In genomic region chr10:21158111-21158917, GRCm38 (mm10) we compare ENCODE assay signal across 8 mouse cellular contexts. TPM values are rescaled to one million over a fixed set of nuclear protein-coding genes. Genes with fewer than 3 reads are reported as not detected.
DNase-seq lines count a peak whose midpoint lies in the region; ATAC-seq lines count a peak whose summit lies in the region.

No protein-coding gene starts in this region.

- 3% methylated on average over 19 of the region's 19 CpGs for WGBS in embryonic facial prominence, embryonic 10.5 days
- WGBS in limb, embryonic 12.5 days, result 4% methylated on average over 19 of the region's 19 CpGs
- WGBS in midbrain, embryonic 14.5 days, result 4% methylated on average over 19 of the region's 19 CpGs
- WGBS in stomach, embryonic 15.5 days, result 6% methylated on average over 19 of the region's 19 CpGs

- H3K4me1 ChIP-seq in embryonic facial prominence, embryonic 10.5 days, result peaks cover 35% of the 10 kb centered on the region
- peaks cover 21% of the 10 kb centered on the region for H3K4me1 ChIP-seq in limb, embryonic 12.5 days (replicated peaks)
- peaks cover 15% of the 10 kb centered on the region for H3K4me1 ChIP-seq in midbrain, embryonic 14.5 days (ENCODE audit: control insufficient read depth, insufficient read depth, low read length)
- peaks cover 19% of the 10 kb centered on the region; the same call in 1 of the 2 replicates for H3K4me1 ChIP-seq in stomach, embryonic 15.5 days

- peak overlapping the region; percentile 82 for H3K4me3 ChIP-seq in embryonic facial prominence, embryonic 10.5 days
- H3K4me3 ChIP-seq in limb, embryonic 12.5 days (replicated peaks), result peak overlapping the region; percentile 71
- peak overlapping the region; percentile 67 for H3K4me3 ChIP-seq in midbrain, embryonic 14.5 days (replicated peaks; ENCODE audit: low read depth, low read length)
- H3K4me3 ChIP-seq in stomach, embryonic 15.5 days (replicated peaks), result peak overlapping the region; percentile 61

- H3K27me3 ChIP-seq in embryonic facial prominence, embryonic 10.5 days (replicated peaks; ENCODE audit: low read depth, poor library complexity, severe bottlenecking), result peaks cover 51% of the 10 kb centered on the region
- peaks cover 25% of the 10 kb centered on the region for H3K27me3 ChIP-seq in limb, embryonic 12.5 days
- peaks cover 30% of the 10 kb centered on the region for H3K27me3 ChIP-seq in midbrain, embryonic 14.5 days (ENCODE audit: control insufficient read depth, insufficient read depth, low read length)
- H3K27me3 ChIP-seq in stomach, embryonic 15.5 days (replicated peaks), result no peaks in the 10 kb centered on the region

- peak; percentile 34 for DNase-seq in kidney, adult 18-20 months
- DNase-seq in kidney, adult 11 months, result no peak
- DNase-seq in adrenal gland, adult 2 months, result peak; percentile 43
- DNase-seq in embryonic facial prominence, embryonic 10.5 days (ENCODE audit: low spot score), result peak; percentile 72
- DNase-seq in heart, postnatal 36 days, result peak; percentile 13 to 32
- peak; percentile 70 for DNase-seq in midbrain, embryonic 14.5 days

- H3K9ac ChIP-seq in limb, embryonic 12.5 days (replicated peaks), result peak overlapping the region; percentile 85
- no peak overlapping the region; the same call in 1 of the 2 replicates for H3K9ac ChIP-seq in midbrain, embryonic 14.5 days (replicated peaks; ENCODE audit: low read length)
- no peak overlapping the region for H3K9ac ChIP-seq in stomach, embryonic 15.5 days

- intact Hi-C loops in heart, postnatal 36 days (cut with DNase I), result loop anchor here (2.0 kb wide), 1 partner anchor 30 kb away; no protein-coding TSS in a partner anchor

- ATAC-seq in limb, embryonic 12.5 days (ENCODE audit: insufficient number of reproducible peaks, insufficient read depth, low FRiP score, low TSS enrichment, low read depth), result no peak
- no peak for ATAC-seq in midbrain, embryonic 14.5 days (ENCODE audit: low FRiP score, low TSS enrichment)
- ATAC-seq in stomach, embryonic 15.5 days (ENCODE audit: insufficient read depth, low FRiP score, low read depth), result 0 out of 2 replicates have a peak, but pooled peaks have one; percentile 2

- H3K9me3 ChIP-seq in embryonic facial prominence, embryonic 10.5 days, result no peaks in the 10 kb centered on the region
- no peaks in the 10 kb centered on the region for H3K9me3 ChIP-seq in limb, embryonic 12.5 days
- H3K9me3 ChIP-seq in midbrain, embryonic 14.5 days (ENCODE audit: control insufficient read depth, low read length), result no peaks in the 10 kb centered on the region
- H3K9me3 ChIP-seq in stomach, embryonic 15.5 days, result no peaks in the 10 kb centered on the region

- peak overlapping the region; percentile 99 for H3K4me2 ChIP-seq in limb, embryonic 12.5 days
- H3K4me2 ChIP-seq in midbrain, embryonic 14.5 days (ENCODE audit: low read length), result peak overlapping the region; percentile 98
- H3K4me2 ChIP-seq in stomach, embryonic 15.5 days, result peak overlapping the region; percentile 98

- H3K36me3 ChIP-seq in embryonic facial prominence, embryonic 10.5 days (replicated peaks), result peaks cover 7% of the 10 kb centered on the region; the same call in 1 of the 2 replicates
- peaks cover 1% of the 10 kb centered on the region; the same call in 1 of the 2 replicates for H3K36me3 ChIP-seq in limb, embryonic 12.5 days
- no peaks in the 10 kb centered on the region for H3K36me3 ChIP-seq in midbrain, embryonic 14.5 days (ENCODE audit: control insufficient read depth, insufficient read depth, low read length)
- H3K36me3 ChIP-seq in stomach, embryonic 15.5 days, result no peaks in the 10 kb centered on the region

- peak overlapping the region; percentile 44; the same call in 1 of the 2 replicates for H3K27ac ChIP-seq in embryonic facial prominence, embryonic 10.5 days (replicated peaks)
- H3K27ac ChIP-seq in limb, embryonic 12.5 days, result no peak overlapping the region
- no peak overlapping the region for H3K27ac ChIP-seq in midbrain, embryonic 14.5 days (replicated peaks; ENCODE audit: low read depth, low read length)
- peak overlapping the region; percentile 59; the same call in 1 of the 2 replicates for H3K27ac ChIP-seq in stomach, embryonic 15.5 days

RNA-seq across cellular contexts. Expression of gene Myb, which starts 2.5 kb away (rescaled TPM):
- under 1 TPM; 0.10 to 0.29 TPM for total RNA-seq in adrenal gland, adult 2 months (2021)
- 0.03 and 0.09 TPM in 2 replicates for polyA plus RNA-seq in adrenal gland, adult 2 months (2012; rRNA removed)
- polyA plus RNA-seq in embryonic facial prominence, embryonic 10.5 days (2016; fragmentation: Nextera tagmentation; extraction: Ambion mirVana), result 4.4 and 5.3 TPM in 2 replicates
- total RNA-seq in heart, postnatal 36 days (2021), result not detected
- 7.5 and 8.8 TPM in 2 replicates for polyA plus RNA-seq in limb, embryonic 12.5 days (2016; fragmentation: Nextera tagmentation; extraction: Ambion mirVana)
- polyA plus RNA-seq in midbrain, embryonic 14.5 days (2014; fragmentation: Nextera tagmentation; extraction: Ambion mirVana), result 3.4 and 3.5 TPM in 2 replicates
- polyA plus RNA-seq in stomach, embryonic 15.5 days (2015; fragmentation: Nextera tagmentation; extraction: Ambion mirVana), result 5.5 and 5.6 TPM in 2 replicates

Comparison
In these comparisons a context has a peak if more than half of its experiments do, and no peak if none do; other contexts are left out.
1. H3K27ac ChIP-seq: peak in embryonic facial prominence, embryonic 10.5 days (single experiment) and stomach, embryonic 15.5 days (single experiment); none in limb, embryonic 12.5 days (single experiment) and midbrain, embryonic 14.5 days (single experiment).
2. Peak in every context shown above with its lines, with median percentiles within 50 percentile points of each other: H3K4me3 ChIP-seq and H3K4me2 ChIP-seq.